Mouse (Mus musculus) urinary bladder, adult 18-20 months (tissue): ENCODE measurements around the gene Olfr609.
"Not testable (repeated sequence)": the region's sequence is repeated elsewhere in the genome, so short reads cannot be mapped to it uniquely, and the experiment has no call there.

Experiments
- DNase-seq, 2 experiments: peaks; one replicate each; pipeline ENCODE4 v3.0.0; 2022; ENCODE audit warnings: low spot score in 2 of 2, mixed read lengths in 2 of 2

Olfr609 gene

DNA sequence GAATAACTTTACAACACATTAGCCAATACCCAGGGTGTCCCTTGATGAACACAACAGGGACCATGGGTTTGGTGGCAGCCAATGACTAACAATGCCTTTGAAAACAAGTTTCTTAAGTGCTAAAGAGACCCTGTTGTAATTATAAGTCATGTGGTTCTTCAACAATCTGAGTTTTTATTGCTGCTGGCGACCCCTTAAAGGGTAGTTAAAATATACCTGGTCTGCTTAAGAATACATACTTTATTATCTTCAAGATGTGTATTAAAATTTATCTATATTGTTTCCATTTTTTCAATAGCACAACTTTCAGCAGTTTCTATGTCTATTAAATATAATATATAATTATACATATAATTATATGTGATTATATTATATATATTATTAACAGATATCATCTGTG lies at the start of gene Olfr609:
Olfr609 (minus strand) TSS at position 101 of the 400 bp plus-strand sequence.
- no peak for DNase-seq

DNA sequence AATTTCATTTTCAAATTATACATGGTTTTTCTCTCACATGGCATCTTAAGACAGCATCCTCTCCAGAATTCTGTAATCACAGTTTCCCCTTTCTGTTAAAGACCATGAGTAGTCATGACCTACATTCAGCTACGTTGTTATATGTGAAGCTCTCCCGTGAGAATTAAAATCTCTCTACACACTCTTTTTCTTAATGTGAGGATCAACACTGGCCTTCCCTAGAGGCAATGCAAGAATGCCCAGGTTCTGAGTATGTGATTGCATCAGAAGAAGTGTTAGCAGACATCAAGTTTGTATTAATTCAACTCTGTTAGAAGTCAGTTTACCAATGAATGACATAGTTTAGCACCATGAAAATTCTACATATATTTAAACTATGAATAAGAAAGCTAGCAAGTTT lies 44.8 kb upstream of the Olfr609 start, which contains the start of gene Olfr612:
Olfr612 (minus strand) TSS at position 101 of the 400 bp plus-strand sequence.
- not testable (repeated sequence) for DNase-seq

DNA sequence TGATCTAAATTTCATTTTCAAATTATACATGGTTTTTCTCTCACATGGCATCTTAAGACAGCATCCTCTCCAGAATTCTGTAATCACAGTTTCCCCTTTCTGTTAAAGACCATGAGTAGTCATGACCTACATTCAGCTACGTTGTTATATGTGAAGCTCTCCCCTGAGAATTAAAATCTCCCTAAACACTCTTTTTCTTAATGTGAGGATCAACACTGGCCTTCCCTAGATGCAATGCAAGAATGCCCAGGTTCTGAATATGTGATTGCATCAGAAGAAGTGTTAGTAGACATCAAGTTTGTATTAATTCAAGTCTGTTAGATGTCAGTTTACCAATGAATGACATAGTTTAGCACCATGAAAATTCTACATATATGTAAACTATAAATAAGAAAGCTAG lies 22.9 kb upstream of the Olfr609 start, which contains the start of gene Olfr611:
Olfr611 (minus strand) TSS at position 101 of the 400 bp plus-strand sequence.
- DNase-seq, result not testable (repeated sequence)

GRCm38 (mm10) chr7:103512022-103512421 lies 14.2 kb upstream of the Olfr609 start, which contains the start of gene Olfr610:
Gene Olfr610 (minus strand): TSS chr7:103512122.
- no peak for DNase-seq

GRCm38 (mm10) chr7:103477106-103477505 lies 20.8 kb downstream of the Olfr609 start:
- not testable (repeated sequence) for DNase-seq

- no peak for DNase-seq
These were observed 28.3 kb downstream of the Olfr609 start, which contains the start of gene Olfr608 for GRCm38 (mm10) chr7:103469577-103469976. Gene Olfr608 (plus strand): TSS chr7:103469877.

DNA sequence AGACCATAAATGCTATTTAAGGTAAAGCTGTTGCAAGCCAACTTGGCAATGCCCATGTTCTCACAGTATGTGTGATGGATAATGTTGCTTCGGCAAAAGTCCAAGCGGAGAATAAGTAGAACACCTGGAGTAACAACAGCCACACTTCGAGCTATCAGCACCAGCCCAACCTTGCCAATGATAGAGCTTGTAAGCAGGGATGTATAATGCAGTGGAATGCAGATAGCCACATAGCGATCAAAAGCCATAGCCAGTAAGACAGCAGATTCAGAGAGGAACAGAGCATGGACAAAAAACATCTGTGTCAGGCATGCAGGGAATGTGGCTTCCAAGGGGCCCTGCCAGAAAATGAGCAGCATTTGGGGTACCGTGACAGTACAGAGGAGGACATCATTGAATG lies 37.3 kb downstream of the Olfr609 start:
- no peak for DNase-seq

DNA sequence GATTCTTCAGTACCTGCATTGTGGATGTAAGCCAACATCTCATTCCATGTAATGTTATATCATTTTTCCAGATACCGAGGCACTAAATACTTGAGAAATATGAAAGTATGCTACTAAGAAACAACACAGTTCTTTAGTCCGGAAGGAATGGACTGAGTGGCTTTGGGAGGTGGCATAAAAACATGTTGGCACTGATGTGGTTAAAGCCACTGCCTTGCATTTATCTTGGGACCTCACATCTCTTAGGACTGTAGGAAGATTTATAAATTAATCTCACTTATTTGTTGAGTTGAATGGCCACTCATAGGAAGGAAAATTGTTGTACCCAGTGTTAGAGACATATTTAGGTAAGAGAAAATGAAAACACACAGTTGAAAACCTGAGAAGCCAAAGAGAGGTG lies 49.1 kb downstream of the Olfr609 start, which contains the start of gene Olfr606:
Olfr606 (plus strand) TSS at position 301 of the 400 bp plus-strand sequence.
- no peak for DNase-seq

DNA sequence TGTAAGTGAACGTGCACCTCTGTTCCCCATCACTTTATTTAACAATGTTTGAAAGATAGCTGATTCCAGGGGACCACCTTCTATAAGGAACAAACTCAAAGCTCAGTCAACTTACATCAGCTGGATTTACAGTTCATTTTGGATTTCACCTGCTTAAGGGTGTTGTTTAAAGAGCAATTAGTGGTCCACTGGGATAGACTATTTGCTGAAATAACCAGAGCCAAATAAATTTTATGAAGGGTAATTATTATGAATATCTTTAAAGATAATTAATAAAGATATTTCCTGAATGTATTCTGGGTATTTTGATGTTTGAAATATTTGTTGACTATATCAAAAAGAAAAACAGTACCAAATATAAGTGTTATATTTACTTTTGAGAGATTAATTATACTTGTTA lies 52.5 kb downstream of the Olfr609 start, which contains the start of gene Olfr605:
Olfr605 (minus strand) TSS at position 101 of the 400 bp plus-strand sequence.
- no peak for DNase-seq
